Mouse (Mus musculus): ENCODE measurements around the gene Ddrgk1.

The Ddrgk1 gene

GRCm38 (mm10) chr2:130613091-130613490 is 51.4 kb downstream of the Ddrgk1 start:
- intact Hi-C loops (cut with DNase I), result loop anchor here (10.0 kb wide), 2 partner anchors 52 to 162 kb away; partner anchors contain the start of genes Ddrgk1 and Itpa

All from adrenal gland (tissue).